Mouse (Mus musculus): ENCODE results near the gene Gps2. TPM values are rescaled to one million over a fixed set of nuclear protein-coding genes. Genes with fewer than 3 reads are reported as not detected.
A peak's percentile ranks its signal among the peaks of the same experiment; 100 is the strongest.
"Not testable (repeated sequence)": the region's sequence is repeated elsewhere in the genome, so short reads cannot be mapped to it uniquely, and the experiment has no call there.

The Gps2 gene
- polyA plus RNA-seq, 1 experiment from 2014 or later = 62.4 TPM

DNA sequence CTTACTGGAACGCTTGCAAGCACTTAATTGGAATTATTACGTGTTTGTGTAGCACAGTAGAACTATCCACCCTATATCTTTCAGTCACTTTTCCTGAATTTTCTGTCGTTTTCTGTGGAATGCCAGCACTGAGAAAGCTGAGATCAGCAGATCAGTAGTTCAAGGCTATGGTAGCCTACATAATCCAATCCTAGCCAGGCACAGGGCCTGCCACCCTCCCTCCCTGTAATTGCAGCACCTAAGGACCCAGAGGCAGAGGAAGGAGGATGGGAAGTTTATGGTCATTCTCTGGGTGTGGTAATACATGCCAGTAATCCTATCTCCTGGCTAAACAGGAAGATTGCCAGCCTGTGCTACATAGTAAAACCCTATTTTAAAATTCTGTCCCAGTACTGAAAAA, 9.1 kb downstream of the Gps2 start:
- Histone ChIP-seq H3K4me1 (ENCODE audit: control insufficient read depth, insufficient read depth, low read length) (peaks cover 9% of the 10 kb centered on the region), H3K9me3 (ENCODE audit: control insufficient read depth, low read length) (no peaks in the 10 kb centered on the region), H3K4me3 (replicated peaks; ENCODE audit: low read depth, low read length) (no peak overlapping the region), H3K27ac (replicated peaks; ENCODE audit: low read depth, low read length) (no peak overlapping the region; the same call in 1 of the 2 replicates), H3K36me3 (ENCODE audit: control insufficient read depth, insufficient read depth, low read length) (peaks cover 13% of the 10 kb centered on the region), H3K4me2 (ENCODE audit: low read length) (peak overlapping the region; percentile 64; the same call in 1 of the 2 replicates), H3K9ac (replicated peaks; ENCODE audit: low read length) (peak overlapping the region; percentile 52; the same call in 1 of the 2 replicates), H3K27me3 (ENCODE audit: control insufficient read depth, insufficient read depth, low read length) (no peaks in the 10 kb centered on the region)
- no peak for ATAC-seq (ENCODE audit: low FRiP score, low TSS enrichment)
- WGBS = 69% methylated on average over 3 of the region's 3 CpGs
- no peak for DNase-seq

DNA sequence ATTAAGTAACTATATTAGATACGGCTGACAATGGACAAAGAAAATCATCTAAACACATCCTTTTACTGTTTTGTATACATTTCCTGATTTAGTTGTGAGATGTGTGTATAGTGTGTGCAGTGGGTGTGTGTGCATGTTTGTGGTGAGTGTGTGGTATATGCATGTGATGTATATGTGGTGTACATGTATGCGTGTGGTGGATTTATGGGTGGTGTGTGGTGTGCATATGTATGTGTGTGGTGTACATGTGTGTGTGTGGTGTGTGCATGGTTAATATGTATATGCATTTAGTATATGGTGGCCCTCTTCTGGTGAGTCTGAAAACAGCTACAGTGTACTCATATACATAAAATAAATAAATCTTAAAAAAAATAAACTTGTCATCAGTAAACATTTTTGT, 13.8 kb downstream of the Gps2 start:
- ATAC-seq (ENCODE audit: low FRiP score, low TSS enrichment) (no peak), DNase-seq (no peak)
- H3K27me3 ChIP-seq (ENCODE audit: control insufficient read depth, insufficient read depth, low read length) = no peaks in the 10 kb centered on the region
- no peaks in the 10 kb centered on the region for H3K9me3 ChIP-seq (ENCODE audit: control insufficient read depth, low read length)
- WGBS = 97% methylated on average over 2 of the region's 2 CpGs
- H3K4me2 ChIP-seq (ENCODE audit: low read length) = no peak overlapping the region
- no peaks in the 10 kb centered on the region for H3K36me3 ChIP-seq (ENCODE audit: control insufficient read depth, insufficient read depth, low read length)
- 0 out of 2 replicates have a peak, but pooled peaks cover 1% of the 10 kb centered on the region for H3K4me1 ChIP-seq (ENCODE audit: control insufficient read depth, insufficient read depth, low read length)
- no peak overlapping the region for H3K4me3 ChIP-seq (replicated peaks; ENCODE audit: low read depth, low read length)
- H3K27ac ChIP-seq (replicated peaks; ENCODE audit: low read depth, low read length) = no peak overlapping the region
- no peak overlapping the region for H3K9ac ChIP-seq (replicated peaks; ENCODE audit: low read length)

DNA sequence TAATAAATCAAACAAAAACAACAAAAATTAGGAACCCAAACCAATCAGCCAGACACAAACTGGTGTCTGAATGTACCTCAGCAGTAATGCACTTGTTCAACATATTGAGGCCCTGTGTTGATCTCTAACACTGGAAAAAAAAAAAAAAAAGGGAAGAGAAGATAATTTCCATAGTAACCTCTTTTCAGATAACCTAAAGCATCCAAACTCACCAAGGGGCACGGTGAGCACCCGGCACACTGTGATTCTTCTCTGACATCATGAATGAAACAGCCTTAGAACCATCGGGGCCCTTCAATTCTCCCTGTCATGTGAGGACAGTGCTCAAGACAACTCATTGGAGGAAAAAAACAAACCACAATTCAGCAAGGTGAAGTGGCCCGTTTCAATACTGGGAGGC, 16.0 kb downstream of the Gps2 start:
- Histone ChIP-seq H3K4me2 (ENCODE audit: low read length) (no peak overlapping the region), H3K4me1 (ENCODE audit: control insufficient read depth, insufficient read depth, low read length) (no peaks in the 10 kb centered on the region), H3K27me3 (ENCODE audit: control insufficient read depth, insufficient read depth, low read length) (no peaks in the 10 kb centered on the region), H3K4me3 (replicated peaks; ENCODE audit: low read depth, low read length) (no peak overlapping the region), H3K36me3 (ENCODE audit: control insufficient read depth, insufficient read depth, low read length) (no peaks in the 10 kb centered on the region), H3K9ac (replicated peaks; ENCODE audit: low read length) (no peak overlapping the region), H3K27ac (replicated peaks; ENCODE audit: low read depth, low read length) (no peak overlapping the region), H3K9me3 (ENCODE audit: control insufficient read depth, low read length) (no peaks in the 10 kb centered on the region)
- WGBS = 89% methylated on average over 4 of the region's 4 CpGs
- no peak for ATAC-seq (ENCODE audit: low FRiP score, low TSS enrichment)
- no peak for DNase-seq

DNA sequence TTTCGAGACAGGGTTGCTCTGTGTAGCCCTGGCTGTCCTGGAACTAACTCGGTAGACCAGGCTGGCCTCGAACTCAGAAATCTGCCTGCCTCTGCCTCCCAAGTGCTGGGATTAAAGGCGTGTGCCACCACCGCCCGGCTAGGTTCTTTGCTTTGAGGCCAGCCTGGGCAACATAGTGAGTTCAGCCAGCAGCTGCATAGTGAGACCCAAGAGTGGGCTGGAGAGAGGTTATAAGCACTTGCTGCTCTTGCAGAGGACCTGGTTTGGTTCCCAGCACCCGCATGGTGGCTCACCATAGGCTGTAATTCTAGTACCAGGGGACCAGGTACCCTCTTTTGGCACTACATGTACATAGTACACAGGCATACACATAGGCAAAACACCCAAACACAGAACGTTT, 16.5 kb downstream of the Gps2 start:
- H3K4me1 ChIP-seq (ENCODE audit: control insufficient read depth, insufficient read depth, low read length); ATAC-seq (ENCODE audit: low FRiP score, low TSS enrichment); H3K9ac ChIP-seq (replicated peaks; ENCODE audit: low read length); H3K27me3 ChIP-seq (ENCODE audit: control insufficient read depth, insufficient read depth, low read length); DNase-seq; H3K4me3 ChIP-seq (replicated peaks; ENCODE audit: low read depth, low read length); H3K27ac ChIP-seq (replicated peaks; ENCODE audit: low read depth, low read length); H3K4me2 ChIP-seq (ENCODE audit: low read length); H3K9me3 ChIP-seq (ENCODE audit: control insufficient read depth, low read length); H3K36me3 ChIP-seq (ENCODE audit: control insufficient read depth, insufficient read depth, low read length): not testable (repeated sequence)
- 91% methylated on average over 8 of the region's 8 CpGs for WGBS

DNA sequence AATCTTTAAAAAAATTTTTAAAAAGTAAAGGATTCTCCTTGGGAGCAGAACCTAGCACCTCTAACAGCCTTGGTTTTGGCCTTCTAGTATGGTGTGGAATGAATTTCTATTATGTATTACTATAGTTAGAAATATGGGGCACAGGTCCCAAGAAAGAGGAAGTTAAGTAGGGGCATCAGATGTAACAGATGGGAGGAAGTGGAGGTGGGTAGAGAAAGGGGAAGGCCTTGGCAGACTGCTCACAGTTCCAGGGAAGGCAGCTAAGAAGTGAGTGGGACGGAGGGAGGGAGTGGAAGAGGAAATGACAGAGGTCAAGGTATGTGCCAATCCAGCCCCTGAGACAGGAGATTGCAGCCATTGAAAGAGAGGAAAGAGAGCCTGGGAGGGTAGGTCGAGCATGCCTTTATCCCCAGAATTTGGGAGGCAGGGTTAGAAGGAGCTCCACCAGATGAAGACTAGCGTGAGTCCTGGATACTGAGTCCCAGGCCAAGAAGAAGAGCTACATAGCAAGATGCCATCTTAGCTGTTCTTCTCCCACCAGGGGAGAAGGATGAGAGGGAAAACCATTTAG, 17.4 kb downstream of the Gps2 start:
- 79% methylated on average over 3 of the region's 3 CpGs for WGBS

DNA sequence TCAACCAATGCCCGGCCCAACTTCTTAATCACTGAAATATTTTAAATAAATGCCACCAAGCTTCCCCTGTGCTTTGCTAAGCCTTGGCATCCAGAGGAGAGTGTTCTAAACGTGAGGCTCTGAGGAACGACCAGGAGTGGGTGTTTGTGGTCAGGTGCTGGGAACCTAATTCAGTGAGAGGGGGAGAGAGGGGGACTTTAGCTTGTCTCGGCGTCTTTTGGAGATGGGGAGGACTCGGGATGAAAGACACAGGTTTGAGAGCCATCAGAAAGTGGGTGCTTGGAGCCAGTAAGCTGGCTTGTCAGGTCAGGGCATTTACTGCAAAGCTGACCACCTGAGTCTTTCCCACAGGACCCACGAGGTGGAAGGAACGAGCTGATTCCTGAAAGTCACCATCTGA, 18.1 kb downstream of the Gps2 start:
- no peak overlapping the region for H3K27ac ChIP-seq (replicated peaks; ENCODE audit: low read depth, low read length)
- H3K9me3 ChIP-seq (ENCODE audit: control insufficient read depth, low read length) = no peaks in the 10 kb centered on the region
- H3K36me3 ChIP-seq (ENCODE audit: control insufficient read depth, insufficient read depth, low read length) = no peaks in the 10 kb centered on the region
- no peak overlapping the region for H3K4me2 ChIP-seq (ENCODE audit: low read length)
- peaks cover 6% of the 10 kb centered on the region; the same call in 1 of the 2 replicates for H3K4me1 ChIP-seq (ENCODE audit: control insufficient read depth, insufficient read depth, low read length)
- H3K4me3 ChIP-seq (replicated peaks; ENCODE audit: low read depth, low read length) = no peak overlapping the region
- DNase-seq (no peak), ATAC-seq (ENCODE audit: low FRiP score, low TSS enrichment) (no peak)
- WGBS = 77% methylated on average over 8 of the region's 8 CpGs
- H3K27me3 ChIP-seq (ENCODE audit: control insufficient read depth, insufficient read depth, low read length) = peaks cover 16% of the 10 kb centered on the region
- H3K9ac ChIP-seq (replicated peaks; ENCODE audit: low read length) = no peak overlapping the region

More for the DNA sequence above, 17.4 kb downstream of the Gps2 start:
- Histone ChIP-seq H3K27ac (replicated peaks; ENCODE audit: low read depth, low read length) (no peak overlapping the region), H3K9me3 (ENCODE audit: control insufficient read depth, low read length) (no peaks in the 10 kb centered on the region), H3K4me2 (ENCODE audit: low read length) (no peak overlapping the region), H3K27me3 (ENCODE audit: control insufficient read depth, insufficient read depth, low read length) (peaks cover 9% of the 10 kb centered on the region), H3K9ac (replicated peaks; ENCODE audit: low read length) (no peak overlapping the region), H3K4me3 (replicated peaks; ENCODE audit: low read depth, low read length) (no peak overlapping the region), H3K4me1 (ENCODE audit: control insufficient read depth, insufficient read depth, low read length) (no peaks in the 10 kb centered on the region), H3K36me3 (ENCODE audit: control insufficient read depth, insufficient read depth, low read length) (no peaks in the 10 kb centered on the region)
- no peak for ATAC-seq (ENCODE audit: low FRiP score, low TSS enrichment)
- DNase-seq = no peak

DNA sequence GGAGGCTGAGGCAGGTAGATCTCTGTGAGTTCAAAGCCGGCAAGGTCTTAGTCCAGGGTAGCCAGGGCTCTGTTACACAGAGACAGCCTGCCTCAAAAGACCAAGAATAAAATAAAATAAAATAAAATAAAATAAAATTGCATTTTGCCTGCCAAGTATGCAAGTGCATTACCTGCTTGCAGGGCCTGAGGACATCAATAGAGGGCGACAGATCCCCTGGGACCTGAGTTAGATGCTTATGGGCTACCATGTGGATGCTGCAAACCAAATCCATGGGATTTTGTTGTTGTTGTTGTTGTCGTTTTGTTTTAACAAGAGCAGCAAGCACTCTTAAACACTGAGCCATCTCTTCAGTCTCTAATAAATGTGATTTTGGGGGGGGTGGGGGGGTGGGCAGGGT, 18.6 kb downstream of the Gps2 start:
- DNase-seq (peak; percentile 12), ATAC-seq (ENCODE audit: low FRiP score, low TSS enrichment) (no peak)
- H3K27ac ChIP-seq (replicated peaks; ENCODE audit: low read depth, low read length) = no peak overlapping the region
- WGBS = 51% methylated on average over 3 of the region's 3 CpGs
- H3K9me3 ChIP-seq (ENCODE audit: control insufficient read depth, low read length) = no peaks in the 10 kb centered on the region
- no peak overlapping the region for H3K4me3 ChIP-seq (replicated peaks; ENCODE audit: low read depth, low read length)
- peaks cover 21% of the 10 kb centered on the region for H3K27me3 ChIP-seq (ENCODE audit: control insufficient read depth, insufficient read depth, low read length)
- peaks cover 6% of the 10 kb centered on the region; the same call in 1 of the 2 replicates for H3K4me1 ChIP-seq (ENCODE audit: control insufficient read depth, insufficient read depth, low read length)
- H3K36me3 ChIP-seq (ENCODE audit: control insufficient read depth, insufficient read depth, low read length) = no peaks in the 10 kb centered on the region
- no peak overlapping the region for H3K4me2 ChIP-seq (ENCODE audit: low read length)
- H3K9ac ChIP-seq (replicated peaks; ENCODE audit: low read length) = no peak overlapping the region

DNA sequence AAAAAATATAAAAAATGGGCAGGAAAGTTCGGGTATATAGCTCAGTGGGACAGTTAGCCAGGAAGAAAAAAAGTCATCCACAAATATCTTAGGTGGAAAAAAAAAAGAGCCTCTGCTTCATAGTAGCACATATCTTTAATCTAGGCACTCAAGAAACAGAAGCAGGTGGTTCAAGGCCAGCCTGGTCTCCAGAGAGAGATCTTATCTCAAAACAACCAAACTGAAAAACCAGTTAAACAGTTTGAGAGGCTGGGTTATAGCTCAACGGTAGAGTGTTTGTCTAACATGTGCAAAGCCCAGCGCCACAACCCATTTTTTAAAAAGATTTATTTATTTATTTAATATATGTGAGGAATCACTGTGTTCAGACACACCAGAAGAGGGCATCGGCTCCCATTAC, 19.4 kb downstream of the Gps2 start:
- Histone ChIP-seq H3K27ac (replicated peaks; ENCODE audit: low read depth, low read length) (no peak overlapping the region), H3K36me3 (ENCODE audit: control insufficient read depth, insufficient read depth, low read length) (no peaks in the 10 kb centered on the region), H3K4me1 (ENCODE audit: control insufficient read depth, insufficient read depth, low read length) (peaks cover 6% of the 10 kb centered on the region; the same call in 1 of the 2 replicates), H3K27me3 (ENCODE audit: control insufficient read depth, insufficient read depth, low read length) (peaks cover 25% of the 10 kb centered on the region), H3K9me3 (ENCODE audit: control insufficient read depth, low read length) (no peaks in the 10 kb centered on the region), H3K9ac (replicated peaks; ENCODE audit: low read length) (no peak overlapping the region), H3K4me2 (ENCODE audit: low read length) (no peak overlapping the region), H3K4me3 (replicated peaks; ENCODE audit: low read depth, low read length) (no peak overlapping the region)
- 79% methylated on average over 4 of the region's 4 CpGs for WGBS
- ATAC-seq (ENCODE audit: low FRiP score, low TSS enrichment) = no peak
- no peak for DNase-seq

DNA sequence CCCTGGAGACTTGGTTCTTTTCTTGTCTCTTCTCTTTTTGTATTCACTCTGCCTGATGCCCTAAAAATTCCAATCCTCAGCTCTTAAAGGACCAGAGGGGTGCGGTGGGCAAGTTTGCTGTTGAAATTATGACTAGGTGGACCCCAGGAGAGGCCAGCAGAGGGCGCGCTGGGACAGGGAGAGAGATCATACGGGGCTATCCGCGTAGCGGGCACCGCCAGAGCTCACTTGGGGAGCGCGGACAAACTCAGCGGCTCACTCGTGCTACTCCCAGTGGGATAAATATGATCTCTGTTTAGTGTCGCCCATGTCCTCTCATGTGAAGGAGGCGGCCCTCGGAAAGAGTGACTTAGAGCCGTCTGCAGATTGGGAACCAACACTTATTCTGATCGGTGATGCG, 20.5 kb downstream of the Gps2 start:
- 1% methylated on average over 18 of the region's 18 CpGs for WGBS
- peaks cover 6% of the 10 kb centered on the region; the same call in 1 of the 2 replicates for H3K4me1 ChIP-seq (ENCODE audit: control insufficient read depth, insufficient read depth, low read length)
- DNase-seq = peak; percentile 94
- no peaks in the 10 kb centered on the region for H3K9me3 ChIP-seq (ENCODE audit: control insufficient read depth, low read length)
- no peaks in the 10 kb centered on the region for H3K36me3 ChIP-seq (ENCODE audit: control insufficient read depth, insufficient read depth, low read length)
- H3K27me3 ChIP-seq (ENCODE audit: control insufficient read depth, insufficient read depth, low read length) = peaks cover 25% of the 10 kb centered on the region
- peak overlapping the region; percentile 7; the same call in 1 of the 2 replicates for H3K4me2 ChIP-seq (ENCODE audit: low read length)
- ATAC-seq (ENCODE audit: low FRiP score, low TSS enrichment) = no peak
- H3K9ac ChIP-seq (replicated peaks; ENCODE audit: low read length) = no peak overlapping the region
- no peak overlapping the region for H3K27ac ChIP-seq (replicated peaks; ENCODE audit: low read depth, low read length)
- no peak overlapping the region for H3K4me3 ChIP-seq (replicated peaks; ENCODE audit: low read depth, low read length)

All from midbrain, embryonic 14.5 days (tissue).